Mouse (Mus musculus): ENCODE measurements around the gene Gm32742. TPM values are rescaled to one million over a fixed set of nuclear protein-coding genes. Genes with fewer than 3 reads are reported as not detected.

The Gm32742 gene
- polyA plus RNA-seq (2016; fragmentation: Nextera tagmentation; extraction: Ambion mirVana): 0.03 TPM in 1 of 2 replicates, not detected in the other

DNA sequence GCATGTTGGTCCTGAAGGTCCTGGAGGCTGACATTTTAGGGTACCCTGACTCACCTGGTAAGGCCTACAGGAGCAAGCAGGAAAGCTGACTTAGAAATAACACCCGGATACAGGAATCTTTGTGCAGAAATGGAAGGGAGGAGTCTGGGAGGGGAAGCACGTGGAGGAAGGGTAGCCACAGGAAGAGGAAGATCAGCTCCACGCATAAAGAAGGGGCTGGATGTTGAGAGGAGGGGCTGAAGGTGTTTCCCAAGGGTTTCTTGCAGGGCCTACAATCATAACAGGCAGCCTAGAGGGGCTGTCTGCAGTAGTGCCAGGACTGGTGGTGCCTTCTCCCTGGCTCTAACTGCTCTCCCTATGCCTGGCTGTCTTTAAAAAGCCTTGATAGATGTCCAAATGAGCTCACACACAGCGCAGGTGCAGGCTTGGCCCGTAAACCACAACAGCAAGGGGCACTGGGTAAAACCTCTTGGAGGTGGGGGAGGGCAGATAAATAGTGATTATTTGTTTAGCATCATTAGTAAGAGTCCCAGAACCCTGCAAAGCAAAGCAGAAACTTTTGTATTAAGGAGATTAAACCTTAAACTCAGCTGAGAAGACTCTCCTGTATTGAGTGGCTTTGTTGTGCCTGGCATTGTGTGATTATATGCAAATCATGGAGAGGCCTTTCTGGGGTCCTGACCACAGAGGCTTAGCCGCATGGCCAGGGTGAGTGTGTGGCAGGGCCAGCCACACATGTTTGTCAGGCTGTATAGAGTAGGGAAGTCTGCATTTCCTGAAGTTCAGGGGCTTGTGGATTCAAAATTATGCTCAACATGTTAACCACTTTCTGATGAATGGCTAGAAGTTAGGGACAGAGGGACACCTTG lies at the start of gene Gm32742:
Gene Gm32742 (minus strand): TSS at position 206 of the 869 bp plus-strand sequence.
- Histone ChIP-seq H3K36me3 (no peaks in the 10 kb centered on the region), H3K4me3 (no peak within 1 kb of the TSS), H3K27me3 (ENCODE audit: insufficient read depth, poor library complexity, severe bottlenecking) (0 out of 2 replicates have a peak, but pooled peaks cover 2% of the 10 kb centered on the region), H3K4me1 (replicated peaks) (peaks cover 3% of the 10 kb centered on the region), H3K27ac (no peak within 1 kb of the TSS), H3K9me3 (no peaks in the 10 kb centered on the region)
- DNase-seq (ENCODE audit: low spot score): no peak
- WGBS: 61% methylated on average over 6 of the region's 6 CpGs

DNA sequence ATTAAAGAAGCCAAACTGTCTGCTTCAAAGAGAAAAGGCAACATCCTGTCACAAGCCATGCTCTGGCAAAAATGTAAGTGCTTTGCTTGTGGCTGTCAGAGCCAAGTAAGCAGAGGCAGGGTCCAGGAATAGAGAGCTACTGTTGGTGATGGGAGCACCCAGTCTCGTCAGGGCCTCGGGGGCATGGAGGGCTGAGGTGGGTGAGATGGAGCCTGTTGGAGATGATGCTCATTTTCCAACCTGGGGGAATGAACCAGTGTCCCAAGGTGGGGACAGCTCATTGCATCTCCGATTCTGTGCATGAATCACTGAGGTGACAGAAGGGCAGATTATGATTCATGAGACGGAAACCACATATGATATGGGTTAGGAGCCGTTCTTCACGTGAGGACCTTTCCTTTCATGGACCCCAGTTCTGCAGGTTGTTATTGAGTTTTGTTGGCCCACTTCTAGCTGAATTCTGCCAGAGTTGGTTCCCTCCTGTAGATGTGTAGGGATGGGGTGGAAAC lies 48.5 kb upstream of the Gm32742 start:
- DNase-seq (ENCODE audit: low spot score): no peak
- no peaks in the 10 kb centered on the region for H3K27me3 ChIP-seq (ENCODE audit: insufficient read depth, poor library complexity, severe bottlenecking)
- H3K4me1 ChIP-seq (replicated peaks): no peaks in the 10 kb centered on the region
- WGBS: 92% methylated on average over 6 of the region's 6 CpGs
- H3K4me3 ChIP-seq: no peak overlapping the region
- H3K36me3 ChIP-seq: no peaks in the 10 kb centered on the region
- H3K27ac ChIP-seq: no peak overlapping the region
- no peaks in the 10 kb centered on the region for H3K9me3 ChIP-seq

DNA sequence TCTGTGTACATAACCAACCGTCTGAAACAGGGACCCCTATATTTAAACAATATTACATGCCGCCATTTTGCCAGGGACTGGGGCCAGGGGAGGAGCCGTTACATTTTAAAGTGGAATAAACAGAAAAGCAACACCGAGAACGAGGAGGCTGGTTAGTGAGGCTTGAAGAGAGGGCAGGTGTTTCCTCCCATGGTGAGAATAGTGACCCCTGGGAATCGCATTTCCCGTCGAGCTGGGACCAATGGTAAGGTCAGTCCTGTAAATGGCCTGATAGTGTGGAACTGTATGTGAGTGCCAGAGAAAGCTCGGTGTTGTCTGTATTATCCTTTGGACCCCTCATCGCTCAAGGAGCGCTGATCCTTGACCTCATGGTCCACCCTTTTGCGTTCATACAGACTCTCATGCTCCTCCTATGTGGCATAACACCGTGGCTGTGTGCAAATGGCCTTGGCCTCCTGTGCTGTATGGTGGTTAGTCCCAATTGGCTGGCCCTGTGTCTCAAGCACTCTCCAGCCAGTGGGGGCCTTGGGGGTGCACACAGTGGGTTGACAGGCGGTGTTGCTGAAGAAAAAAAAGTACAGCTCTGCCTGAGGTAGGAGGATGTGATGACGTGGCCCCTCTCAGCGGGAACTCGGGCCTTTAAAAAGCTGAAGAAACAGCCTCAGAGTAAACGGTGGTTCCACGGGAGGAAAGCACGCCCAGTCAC lies 47.9 kb upstream of the Gm32742 start, which contains the start of gene Pou2af1:
Gene Pou2af1 (plus strand): TSS at position 686 of the 706 bp plus-strand sequence.
- WGBS: 85% methylated on average over 20 of the region's 20 CpGs
- H3K9me3 ChIP-seq: no peaks in the 10 kb centered on the region
- H3K27ac ChIP-seq: no peak within 1 kb of the TSS
- H3K4me1 ChIP-seq (replicated peaks): no peaks in the 10 kb centered on the region
- no peaks in the 10 kb centered on the region for H3K27me3 ChIP-seq (ENCODE audit: insufficient read depth, poor library complexity, severe bottlenecking)
- H3K36me3 ChIP-seq: no peaks in the 10 kb centered on the region
- no peak within 1 kb of the TSS for H3K4me3 ChIP-seq
- DNase-seq (ENCODE audit: low spot score): no peak

GRCm38 (mm10) chr9:51211191-51211590 lies 45.9 kb upstream of the Gm32742 start:
- Histone ChIP-seq H3K4me3 (no peak overlapping the region), H3K27me3 (ENCODE audit: insufficient read depth, poor library complexity, severe bottlenecking) (no peaks in the 10 kb centered on the region), H3K27ac (no peak overlapping the region), H3K4me1 (replicated peaks) (no peaks in the 10 kb centered on the region), H3K36me3 (no peaks in the 10 kb centered on the region), H3K9me3 (no peaks in the 10 kb centered on the region)
- WGBS: 78% methylated on average over 6 of the region's 6 CpGs
- no peak for DNase-seq (ENCODE audit: low spot score)

GRCm38 (mm10) chr9:51208974-51209332 lies 43.6 kb upstream of the Gm32742 start:
- Histone ChIP-seq H3K4me3 (no peak overlapping the region), H3K27me3 (ENCODE audit: insufficient read depth, poor library complexity, severe bottlenecking) (no peaks in the 10 kb centered on the region), H3K36me3 (no peaks in the 10 kb centered on the region), H3K9me3 (no peaks in the 10 kb centered on the region), H3K4me1 (replicated peaks) (no peaks in the 10 kb centered on the region), H3K27ac (no peak overlapping the region)
- 91% methylated on average over 2 of the region's 2 CpGs for WGBS
- no peak for DNase-seq (ENCODE audit: low spot score)

DNA sequence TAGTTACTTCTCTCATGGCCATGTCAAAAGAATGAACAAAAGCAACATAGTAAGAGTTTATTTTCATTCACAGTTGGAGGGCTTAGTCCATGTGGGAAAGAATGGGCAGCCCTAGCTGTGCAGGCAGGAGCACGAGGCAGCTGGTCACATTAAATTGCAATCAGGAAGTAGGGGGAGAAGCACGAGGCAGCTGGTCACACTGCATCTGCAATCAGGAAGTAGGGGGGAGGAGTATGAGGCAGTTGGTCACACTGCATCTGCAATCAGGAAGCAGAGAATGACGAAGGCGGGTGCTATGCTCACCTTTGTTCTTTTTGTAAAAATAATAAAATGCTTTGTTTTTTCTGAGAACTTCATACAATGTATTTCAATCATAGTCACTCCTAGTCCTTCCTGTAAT lies 29.5 kb upstream of the Gm32742 start:
- Histone ChIP-seq H3K4me3 (no peak overlapping the region), H3K27me3 (ENCODE audit: insufficient read depth, poor library complexity, severe bottlenecking) (no peaks in the 10 kb centered on the region), H3K4me1 (replicated peaks) (no peaks in the 10 kb centered on the region), H3K36me3 (no peaks in the 10 kb centered on the region), H3K27ac (no peak overlapping the region), H3K9me3 (no peaks in the 10 kb centered on the region)
- DNase-seq (ENCODE audit: low spot score): no peak
- WGBS: 77% methylated on average over 4 of the region's 4 CpGs

GRCm38 (mm10) chr9:51190655-51191054 lies 25.3 kb upstream of the Gm32742 start:
- H3K27ac ChIP-seq: no peak overlapping the region
- peaks cover 5% of the 10 kb centered on the region for H3K4me1 ChIP-seq (replicated peaks)
- no peak for DNase-seq (ENCODE audit: low spot score)
- H3K36me3 ChIP-seq: no peaks in the 10 kb centered on the region
- 93% methylated on average over 3 of the region's 3 CpGs for WGBS
- no peak overlapping the region for H3K4me3 ChIP-seq
- H3K9me3 ChIP-seq: no peaks in the 10 kb centered on the region
- no peaks in the 10 kb centered on the region for H3K27me3 ChIP-seq (ENCODE audit: insufficient read depth, poor library complexity, severe bottlenecking)

DNA sequence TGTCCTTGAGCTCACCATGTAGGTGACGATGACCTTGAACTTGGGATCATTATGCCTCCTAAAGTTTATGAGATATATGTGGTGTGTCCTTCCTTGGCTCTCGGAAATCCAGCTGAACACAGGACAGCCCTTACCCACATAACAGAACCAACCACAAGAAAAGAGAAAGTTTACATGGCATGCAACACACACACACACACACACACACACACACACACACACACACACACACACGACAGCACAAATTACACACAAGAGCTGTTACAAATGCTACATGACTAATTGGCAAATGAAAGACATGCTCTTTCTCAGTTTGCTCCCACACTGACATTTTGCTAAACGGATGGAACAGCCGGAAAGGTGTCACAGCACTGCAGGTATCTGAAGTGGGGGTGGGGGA lies 20.6 kb upstream of the Gm32742 start:
- H3K27ac ChIP-seq: no peak overlapping the region
- 85% methylated on average over 5 of the region's 5 CpGs for WGBS
- H3K4me3 ChIP-seq: no peak overlapping the region
- no peak for DNase-seq (ENCODE audit: low spot score)
- H3K36me3 ChIP-seq: no peaks in the 10 kb centered on the region
- no peaks in the 10 kb centered on the region for H3K9me3 ChIP-seq
- H3K27me3 ChIP-seq (ENCODE audit: insufficient read depth, poor library complexity, severe bottlenecking): no peaks in the 10 kb centered on the region
- H3K4me1 ChIP-seq (replicated peaks): peaks cover 5% of the 10 kb centered on the region

GRCm38 (mm10) chr9:51185386-51185785 lies 20.1 kb upstream of the Gm32742 start:
- Histone ChIP-seq H3K9me3 (no peaks in the 10 kb centered on the region), H3K4me1 (replicated peaks) (peaks cover 5% of the 10 kb centered on the region), H3K27ac (no peak overlapping the region), H3K27me3 (ENCODE audit: insufficient read depth, poor library complexity, severe bottlenecking) (no peaks in the 10 kb centered on the region), H3K36me3 (no peaks in the 10 kb centered on the region), H3K4me3 (no peak overlapping the region)
- DNase-seq (ENCODE audit: low spot score): no peak
- 79% methylated on average over 4 of the region's 4 CpGs for WGBS

- H3K9me3 ChIP-seq: no peaks in the 10 kb centered on the region
- DNase-seq (ENCODE audit: low spot score): no peak
- no peaks in the 10 kb centered on the region for H3K27me3 ChIP-seq (ENCODE audit: insufficient read depth, poor library complexity, severe bottlenecking)
- H3K36me3 ChIP-seq: no peaks in the 10 kb centered on the region
- WGBS: 87% methylated on average over 15 of the region's 15 CpGs
- H3K27ac ChIP-seq: no peak overlapping the region
- H3K4me1 ChIP-seq (replicated peaks): peaks cover 5% of the 10 kb centered on the region
- H3K4me3 ChIP-seq: no peak overlapping the region
Observed at GRCm38 (mm10) chr9:51182716-51183710, 17.7 kb upstream of the Gm32742 start.

DNA sequence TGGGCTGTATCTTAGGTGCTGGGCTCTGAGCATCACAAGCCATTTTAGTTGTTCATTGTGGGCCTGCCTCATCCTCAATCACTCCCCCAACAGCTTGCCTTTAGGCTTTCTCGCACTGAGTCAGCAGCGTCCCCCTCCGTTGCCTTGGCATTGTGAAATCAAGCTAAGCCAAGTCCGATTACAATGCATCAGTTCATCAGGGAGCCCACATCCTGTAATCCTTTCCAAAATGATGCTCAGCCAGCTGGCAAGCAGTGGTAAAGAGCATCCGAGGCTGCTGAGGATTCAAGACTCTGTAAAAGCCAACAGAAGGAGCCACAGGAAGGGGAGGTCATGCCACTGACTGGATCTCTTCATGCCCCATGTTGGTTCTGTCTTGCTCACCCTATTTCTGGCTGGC lies 15.3 kb upstream of the Gm32742 start:
- Histone ChIP-seq H3K9me3 (no peaks in the 10 kb centered on the region), H3K4me3 (no peak overlapping the region), H3K27me3 (ENCODE audit: insufficient read depth, poor library complexity, severe bottlenecking) (no peaks in the 10 kb centered on the region), H3K36me3 (no peaks in the 10 kb centered on the region), H3K4me1 (replicated peaks) (no peaks in the 10 kb centered on the region), H3K27ac (no peak overlapping the region)
- no peak for DNase-seq (ENCODE audit: low spot score)
- 89% methylated on average over 5 of the region's 5 CpGs for WGBS

DNA sequence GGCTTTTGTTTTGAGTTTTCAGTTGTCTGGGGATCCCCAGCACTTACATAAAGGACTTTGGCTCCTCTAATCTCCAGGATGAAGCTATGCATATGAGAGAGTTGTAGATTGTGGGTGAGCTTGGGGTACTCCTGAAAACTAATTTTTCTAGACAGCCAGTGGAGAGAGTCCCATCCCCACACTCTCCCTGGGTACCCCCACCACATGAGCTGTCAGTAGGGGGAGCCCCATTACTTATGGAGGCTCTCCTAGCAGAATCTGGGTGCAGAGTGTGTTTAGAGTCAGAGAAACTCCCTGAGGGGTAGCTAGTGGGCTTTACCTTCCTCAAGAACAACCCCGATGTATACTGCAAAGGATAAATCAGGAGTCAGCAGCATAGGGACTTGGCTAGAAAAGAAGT lies 13.0 kb upstream of the Gm32742 start:
- no peak overlapping the region for H3K27ac ChIP-seq
- WGBS: 93% methylated on average over 1 of the region's 1 CpGs

More for the DNA sequence above, 13.0 kb upstream of the Gm32742 start:
- Histone ChIP-seq H3K9me3 (no peaks in the 10 kb centered on the region), H3K4me3 (no peak overlapping the region), H3K36me3 (no peaks in the 10 kb centered on the region), H3K4me1 (replicated peaks) (no peaks in the 10 kb centered on the region), H3K27me3 (ENCODE audit: insufficient read depth, poor library complexity, severe bottlenecking) (no peaks in the 10 kb centered on the region)
- DNase-seq (ENCODE audit: low spot score): no peak
